Mouse (Mus musculus) cerebellum, adult 9-10 months (tissue): ENCODE results near the gene Ppp1r26.

Experiments used
- DNase-seq: peaks from one replicate; pipeline ENCODE4 v3.0.0; 2022

Ppp1r26 gene

GRCm38 (mm10) chr2:28502987-28503386, 56.4 kb downstream of the Ppp1r26 start:
- DNase-seq, result no peak

GRCm38 (mm10) chr2:28504676-28505075, 58.1 kb downstream of the Ppp1r26 start:
- DNase-seq, result no peak
